Mouse (Mus musculus): ENCODE data around the gene Gm8765.
"Not testable (repeated sequence)": the region's sequence is repeated elsewhere in the genome, so short reads cannot be mapped to it uniquely, and the experiment has no call there.

Gene Gm8765

GRCm38 (mm10) chr13:50698012-50698411 is at the start of gene Gm8765:
Gene Gm8765 (plus strand): TSS chr13:50698312.
- DNase-seq, result not testable (repeated sequence)

GRCm38 (mm10) chr13:50648771-50649170 is 49.3 kb upstream of the Gm8765 start:
- DNase-seq, result not testable (repeated sequence)

DNA sequence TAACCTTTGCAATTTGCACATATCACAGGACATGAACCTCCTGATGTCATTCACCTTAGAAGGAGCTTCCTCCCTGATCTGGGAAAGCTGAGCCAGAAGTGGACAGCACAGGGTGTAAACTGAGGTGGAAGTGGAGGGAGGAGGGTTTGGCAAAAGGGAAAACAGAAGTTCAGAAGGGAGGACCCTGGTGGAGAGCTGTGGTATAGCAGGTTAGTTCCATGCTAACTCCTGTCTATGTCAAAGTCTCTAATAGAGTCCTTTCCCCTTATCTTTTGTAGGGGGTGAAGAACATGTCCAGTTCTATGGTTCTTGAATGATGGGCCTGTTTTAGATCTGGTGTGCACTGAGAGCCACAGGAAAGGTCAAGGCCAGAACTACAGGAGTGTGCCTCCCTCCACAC is 52.2 kb downstream of the Gm8765 start:
- DNase-seq, result not testable (repeated sequence)

DNA sequence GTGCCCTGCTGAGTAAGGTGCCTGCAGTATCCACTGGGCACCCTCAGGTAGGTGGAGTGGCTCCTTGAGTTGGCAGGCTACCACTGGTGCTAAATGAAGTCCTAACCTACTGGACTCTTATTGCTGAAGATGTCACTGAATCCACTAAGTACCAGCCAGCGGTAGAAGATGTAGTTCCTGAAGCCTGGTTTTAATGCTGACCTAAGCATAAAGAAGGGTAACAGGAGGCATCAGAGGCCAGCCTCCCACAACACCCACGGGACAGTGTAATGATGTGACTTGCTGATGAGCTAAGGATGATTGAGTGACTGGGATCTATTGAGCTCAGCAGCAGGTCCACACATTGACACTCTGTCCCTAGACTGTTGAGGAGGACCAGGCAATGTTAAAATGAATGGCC is 53.6 kb downstream of the Gm8765 start:
- DNase-seq, result no peak

- DNase-seq, result not testable (repeated sequence)
These were observed 54.8 kb downstream of the Gm8765 start for GRCm38 (mm10) chr13:50752961-50753360.

Data from cerebellum, adult 11 months (tissue).